In genomic region chr5:55439158-55439557, GRCm38 (mm10) we compare ENCODE assay signal across 25 mouse cellular contexts.
"Had no signal": no experiment of that assay in that cellular context is flagged by ENCODE, and none has a peak within 500 bp of the region (broad histone marks: within the 10 kb centered on the region; RNA-seq: fewer than 3 reads in every experiment).

No protein-coding gene starts in this region.

- H3K4me2 ChIP-seq: heart, embryonic 12.5 days; hindbrain, embryonic 12.5 days; hindbrain, embryonic 14.5 days; intestine, embryonic 15.5 days; limb, embryonic 12.5 days had no signal

- H3K4me1 ChIP-seq: heart, embryonic 10.5 days; heart, embryonic 12.5 days; hindbrain, embryonic 10.5 days; hindbrain, embryonic 12.5 days; intestine, embryonic 15.5 days; limb, embryonic 10.5 days; limb, embryonic 12.5 days had no signal

- H3K9ac ChIP-seq: heart, embryonic 12.5 days; hindbrain, embryonic 12.5 days; hindbrain, embryonic 14.5 days; intestine, embryonic 15.5 days; limb, embryonic 12.5 days had no signal

- H3K36me3 ChIP-seq: heart, embryonic 10.5 days; heart, embryonic 12.5 days; hindbrain, embryonic 10.5 days; hindbrain, embryonic 12.5 days; intestine, embryonic 15.5 days; limb, embryonic 10.5 days; limb, embryonic 12.5 days had no signal

- H3K27me3 ChIP-seq: heart, embryonic 12.5 days; hindbrain, embryonic 12.5 days; intestine, embryonic 15.5 days; limb, embryonic 12.5 days had no signal

- H3K27ac ChIP-seq: gastrocnemius, adult 2 months; heart, embryonic 10.5 days; hindbrain, embryonic 10.5 days; hindbrain, embryonic 12.5 days; hindbrain, embryonic 14.5 days; intestine, embryonic 15.5 days; layer of hippocampus, adult 2 months; left cerebral cortex, adult 2 months; limb, embryonic 10.5 days; limb, embryonic 12.5 days had no signal

- H3K4me3 ChIP-seq: gastrocnemius, adult 2 months; heart, embryonic 10.5 days; heart, embryonic 12.5 days; hindbrain, embryonic 10.5 days; hindbrain, embryonic 12.5 days; intestine, embryonic 15.5 days; layer of hippocampus, adult 2 months; left cerebral cortex, adult 2 months; limb, embryonic 10.5 days; limb, embryonic 12.5 days had no signal

- ATAC-seq: hindbrain, embryonic 16.5 days; inflammation-experienced regulatory T-cells, adult 6 months; intestine, embryonic 15.5 days; intestine, postnatal 0 days had no signal

- H3K9me3 ChIP-seq: heart, embryonic 10.5 days; heart, embryonic 12.5 days; hindbrain, embryonic 10.5 days; hindbrain, embryonic 12.5 days; intestine, embryonic 15.5 days; limb, embryonic 10.5 days; limb, embryonic 12.5 days had no signal

- DNase-seq: gastrocnemius, adult 2 months; gastrocnemius, postnatal 10 days; gastrocnemius, postnatal 25 days; heart, adult 18-20 months; heart, postnatal 10 days; heart, postnatal 4 days; kidney, adult 18-20 months; kidney, adult 8-10 months; kidney, postnatal 10 days; kidney, postnatal 25 days; kidney, postnatal 4 days; liver had no signal
